Mouse (Mus musculus) CD4-positive, CD25-positive, alpha-beta regulatory T cell, adult 2 months (primary cell): Measurements from ENCODE around the gene Kbtbd8.

Experiments
- DNase-seq: peaks from one replicate; pipeline ENCODE4 v3.0.0-alpha.2; 2012; ENCODE audit warnings: low read depth, low spot score

Gene Kbtbd8

GRCm38 (mm10) chr6:95169411-95169810 lies 52.4 kb downstream of the Kbtbd8 start:
- no peak for DNase-seq

DNA sequence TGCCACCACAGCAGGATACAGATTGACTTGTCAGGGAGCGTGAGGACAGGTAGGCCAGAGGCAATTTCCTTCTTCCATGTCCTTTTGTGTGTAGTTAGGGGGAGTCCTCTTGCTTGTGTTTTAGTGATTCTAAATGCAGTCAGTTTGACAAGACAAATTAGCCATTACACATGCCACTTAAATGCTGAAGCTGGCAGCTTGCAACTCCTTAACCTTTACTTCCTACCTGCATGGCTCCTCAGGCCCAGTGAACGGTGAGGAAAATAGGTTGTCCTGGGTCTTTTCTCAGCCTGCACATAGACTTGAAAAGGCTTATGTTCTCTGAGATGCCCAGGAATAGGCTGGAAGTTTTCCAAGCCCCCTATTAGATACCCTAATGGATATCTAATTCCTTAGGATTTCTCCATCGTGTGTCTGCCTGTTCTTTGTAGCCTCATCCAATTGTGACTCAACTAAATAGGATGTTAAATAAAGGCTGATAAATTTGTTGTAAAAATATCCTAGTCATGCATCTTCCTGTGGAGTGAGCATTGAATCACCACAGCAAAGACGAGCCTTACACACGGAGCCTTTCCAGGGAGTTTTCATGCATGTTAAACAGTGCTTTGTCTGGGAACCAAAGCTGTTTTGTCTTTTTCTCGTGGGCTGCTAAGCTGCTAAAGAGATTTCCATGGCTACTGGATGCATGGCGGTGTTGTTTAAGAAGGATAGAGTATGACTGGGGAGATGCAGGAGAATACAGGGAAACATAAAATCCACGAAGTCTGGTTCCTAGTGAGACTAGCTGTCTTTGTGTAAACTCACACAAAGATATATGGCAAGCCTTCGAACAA lies 57.5 kb downstream of the Kbtbd8 start:
- no peak for DNase-seq
